In the genomic region with DNA sequence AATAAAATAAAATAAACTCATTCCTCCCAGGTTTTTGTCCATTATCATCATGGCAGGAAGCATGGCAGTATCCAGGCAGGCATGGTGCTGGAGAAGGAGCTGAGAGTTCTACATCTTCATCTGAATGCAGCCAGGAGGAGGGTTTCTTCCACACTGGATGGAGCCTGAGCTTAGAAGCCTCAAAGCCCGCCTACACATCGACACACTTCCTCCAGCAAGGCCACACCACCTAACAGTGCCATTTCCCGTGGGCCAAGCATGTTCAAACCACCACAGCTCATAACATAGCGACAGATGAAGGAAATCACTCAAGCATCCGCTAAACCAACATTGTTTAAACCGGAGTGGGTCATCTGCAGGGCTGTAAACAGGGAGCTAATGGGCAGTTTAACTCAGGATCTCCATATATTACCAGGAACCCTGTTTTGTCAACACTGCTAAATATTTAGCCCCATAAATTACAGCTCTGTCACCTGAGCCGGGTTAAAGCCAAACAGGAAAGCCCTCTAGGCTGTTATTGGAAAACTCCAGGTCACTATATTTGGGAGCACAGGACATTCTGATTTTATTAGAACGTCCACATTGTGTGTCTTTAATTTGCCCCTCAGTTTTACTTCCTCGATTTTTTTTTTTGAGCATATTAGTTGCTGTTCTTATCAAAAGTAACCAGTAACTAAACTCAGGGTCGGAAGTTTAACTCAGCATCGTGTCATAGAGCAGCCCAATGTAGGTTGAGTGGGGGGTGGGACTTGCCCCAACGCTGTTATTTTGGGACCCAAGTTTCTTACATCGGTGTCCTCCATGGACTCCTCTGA, we compare ENCODE assay signal across 26 mouse cellular contexts.
DNase-seq lines count a peak whose midpoint lies in the region; ATAC-seq and TF ChIP-seq lines count a peak whose summit lies in the region.
"Had no signal": no experiment of that assay in that cellular context is flagged by ENCODE, and none has a peak within 500 bp of the region (broad histone marks: within the 10 kb centered on the region; RNA-seq: fewer than 3 reads in every experiment).

No protein-coding gene starts in this region.

- H3K4me2 ChIP-seq in midbrain, embryonic 11.5 days, result no peak overlapping the region
- no peak overlapping the region for H3K4me2 ChIP-seq in midbrain, postnatal 0 days (ENCODE audit: low read depth, low read length, poor library complexity, severe bottlenecking)
- no peak overlapping the region for H3K4me2 ChIP-seq in limb, embryonic 11.5 days (ENCODE audit: low read depth, severe bottlenecking)
- H3K4me2 ChIP-seq: embryonic facial prominence, embryonic 13.5 days; embryonic facial prominence, embryonic 15.5 days; forebrain, embryonic 13.5 days; forebrain, embryonic 15.5 days had no signal

- H3K4me3 ChIP-seq in midbrain, embryonic 11.5 days (ENCODE audit: low read depth, low read length), result no peak overlapping the region
- H3K4me3 ChIP-seq in midbrain, postnatal 0 days (ENCODE audit: low read depth, low read length), result no peak overlapping the region
- no peak overlapping the region for H3K4me3 ChIP-seq in limb, embryonic 11.5 days (ENCODE audit: low read depth, low read length)
- H3K4me3 ChIP-seq: embryonic facial prominence, embryonic 13.5 days; embryonic facial prominence, embryonic 15.5 days; erythroblast, embryonic 14.5 days; forebrain, embryonic 13.5 days; forebrain, embryonic 15.5 days had no signal

- no peak for TF ChIP-seq CTCF in midbrain, postnatal 0 days (IDR thresholded peaks at IDR 0.05)

- no peaks in the 10 kb centered on the region for H3K27me3 ChIP-seq in midbrain, embryonic 11.5 days (ENCODE audit: control insufficient read depth, insufficient read depth, low read length)
- H3K27me3 ChIP-seq in midbrain, postnatal 0 days (ENCODE audit: insufficient read depth, low read length), result no peaks in the 10 kb centered on the region
- no peaks in the 10 kb centered on the region for H3K27me3 ChIP-seq in limb, embryonic 11.5 days (ENCODE audit: control insufficient read depth, insufficient read depth, low read length)
- H3K27me3 ChIP-seq: embryonic facial prominence, embryonic 13.5 days; embryonic facial prominence, embryonic 15.5 days; forebrain, embryonic 13.5 days; forebrain, embryonic 15.5 days; Patski had no signal

- no peaks in the 10 kb centered on the region for H3K4me1 ChIP-seq in midbrain, embryonic 11.5 days (ENCODE audit: control insufficient read depth, insufficient read depth, low read length)
- H3K4me1 ChIP-seq in midbrain, postnatal 0 days (ENCODE audit: insufficient read depth, low read length), result no peaks in the 10 kb centered on the region
- H3K4me1 ChIP-seq in limb, embryonic 11.5 days (ENCODE audit: control insufficient read depth, insufficient read depth, low read length), result peaks cover 2% of the 10 kb centered on the region; the same call in 1 of the 2 replicates
- H3K4me1 ChIP-seq: forebrain, embryonic 13.5 days; forebrain, embryonic 15.5 days had no signal

- DNase-seq in midbrain, embryonic 11.5 days (ENCODE audit: low spot score, missing footprints), result peak; percentile 70
- DNase-seq in midbrain, postnatal 0 days (ENCODE audit: low spot score), result no peak
- peak; percentile 3 for DNase-seq in MEL-GATA-1-ER (ENCODE audit: extremely low read depth, low read depth)
- DNase-seq in forelimb bud, embryonic 11.5 days (ENCODE audit: low read depth, low spot score), result peak; percentile 66
- no peak for DNase-seq in limb, embryonic 11.5 days (ENCODE audit: low spot score)
- no peak for DNase-seq in right cerebral cortex, postnatal 14 days
- DNase-seq: adrenal gland, adult 2 months; adrenal gland, postnatal 10 days; adrenal gland, postnatal 25 days; cerebellum, adult 11 months; cerebellum, adult 18-20 months; cerebellum, adult 8-10 months; cerebellum, adult 9-11 months; cerebellum, postnatal 14 days; cerebellum, postnatal 36 days; embryo, embryonic 11 days; forebrain, postnatal 0 days had no signal

- H3K27ac ChIP-seq in midbrain, embryonic 11.5 days (ENCODE audit: low read depth, low read length), result no peak overlapping the region
- no peak overlapping the region for H3K27ac ChIP-seq in midbrain, postnatal 0 days (ENCODE audit: low read depth, low read length)
- H3K27ac ChIP-seq in limb, embryonic 11.5 days (replicated peaks; ENCODE audit: low read depth, low read length), result peak overlapping the region; percentile 9; the same call in 1 of the 2 replicates
- H3K27ac ChIP-seq: embryonic facial prominence, embryonic 13.5 days; embryonic facial prominence, embryonic 15.5 days; forebrain, embryonic 13.5 days; forebrain, embryonic 15.5 days had no signal

- 89% methylated on average over 13 of the region's 13 CpGs for WGBS in midbrain, embryonic 11.5 days
- WGBS in midbrain, postnatal 0 days, result 96% methylated on average over 13 of the region's 13 CpGs
- 49% methylated on average over 13 of the region's 13 CpGs for WGBS in limb, embryonic 11.5 days

- H3K9ac ChIP-seq in midbrain, embryonic 11.5 days (ENCODE audit: low read length), result no peak overlapping the region
- H3K9ac ChIP-seq in midbrain, postnatal 0 days (replicated peaks; ENCODE audit: low read length, poor library complexity, severe bottlenecking), result no peak overlapping the region
- no peak overlapping the region for H3K9ac ChIP-seq in limb, embryonic 11.5 days (ENCODE audit: low read length)
- H3K9ac ChIP-seq: embryonic facial prominence, embryonic 13.5 days; embryonic facial prominence, embryonic 15.5 days; forebrain, embryonic 13.5 days; forebrain, embryonic 15.5 days; forebrain, postnatal 0 days had no signal

- no peaks in the 10 kb centered on the region for H3K36me3 ChIP-seq in midbrain, embryonic 11.5 days (ENCODE audit: control insufficient read depth, insufficient read depth, low read length)
- H3K36me3 ChIP-seq in midbrain, postnatal 0 days (ENCODE audit: insufficient read depth, low read length), result no peaks in the 10 kb centered on the region
- no peaks in the 10 kb centered on the region for H3K36me3 ChIP-seq in limb, embryonic 11.5 days (ENCODE audit: control insufficient read depth, insufficient read depth, low read length)
- H3K36me3 ChIP-seq: embryonic facial prominence, embryonic 13.5 days; embryonic facial prominence, embryonic 15.5 days; forebrain, embryonic 15.5 days had no signal

- no peaks in the 10 kb centered on the region for H3K9me3 ChIP-seq in midbrain, embryonic 11.5 days (ENCODE audit: control insufficient read depth, low read length)
- H3K9me3 ChIP-seq in midbrain, postnatal 0 days (ENCODE audit: low read length), result no peaks in the 10 kb centered on the region
- no peaks in the 10 kb centered on the region for H3K9me3 ChIP-seq in limb, embryonic 11.5 days (ENCODE audit: control insufficient read depth, low read length)
- H3K9me3 ChIP-seq: embryonic facial prominence, embryonic 13.5 days; embryonic facial prominence, embryonic 15.5 days; forebrain, embryonic 13.5 days; forebrain, embryonic 15.5 days had no signal

- ATAC-seq in midbrain, embryonic 11.5 days (ENCODE audit: low FRiP score), result no peak
- ATAC-seq in midbrain, postnatal 0 days (ENCODE audit: low FRiP score), result no peak
- ATAC-seq in limb, embryonic 11.5 days (ENCODE audit: insufficient number of reproducible peaks, low FRiP score, low TSS enrichment, low read depth), result no peak
- ATAC-seq in erythroid progenitor cell, adult 5-6 weeks (replicated peaks; ENCODE audit: low FRiP score, poor library complexity, severe bottlenecking), result no peak
- no peak for ATAC-seq in granulocyte monocyte progenitor cell, adult 5-6 weeks (replicated peaks; ENCODE audit: poor library complexity, severe bottlenecking)
- ATAC-seq: activated CD4-positive, CD25-positive, alpha-beta regulatory T cell, adult 4 months; forebrain, embryonic 13.5 days; forebrain, embryonic 15.5 days; forebrain, postnatal 0 days; Patski had no signal

Comparison
In these comparisons a context has a peak if more than half of its experiments do, and no peak if none do; other contexts are left out.
1. DNase-seq: peak in midbrain, embryonic 11.5 days (single experiment), MEL-GATA-1-ER (single experiment) and forelimb bud, embryonic 11.5 days (single experiment); none in midbrain, postnatal 0 days (single experiment), limb, embryonic 11.5 days (single experiment) and right cerebral cortex, postnatal 14 days (single experiment).